Mouse (Mus musculus) stomach, postnatal 0 days (tissue): ENCODE results near the gene Phf5a.

ENCODE experiments used
- CTCF ChIP-seq: IDR thresholded peaks from 2 replicates; pipeline ENCODE4 v1.5.1; 2016; ENCODE audit warnings: antibody characterized with exemption, low read depth, mild to moderate bottlenecking, moderate library complexity
- EP300 ChIP-seq: optimal IDR thresholded peaks from 2 replicates; pipeline ENCODE3; 2016; ENCODE audit warnings: antibody characterized with exemption

GRCm38 (mm10) chr15:81860471-81861135 is 11.1 kb downstream of the Phf5a start:
- TF ChIP-seq CTCF (no peak), EP300 (no peak)
